Mouse (Mus musculus) liver, adult (tissue): ENCODE data around the gene Ccdc188.

Source experiments
- GATA4 ChIP-seq: IDR thresholded peaks from 2 replicates; pipeline ENCODE4 v1.6.1; 2014; ENCODE audit warnings: mild to moderate bottlenecking, low read length; ENCODE audit not compliant: insufficient replicate concordance

Gene Ccdc188

DNA sequence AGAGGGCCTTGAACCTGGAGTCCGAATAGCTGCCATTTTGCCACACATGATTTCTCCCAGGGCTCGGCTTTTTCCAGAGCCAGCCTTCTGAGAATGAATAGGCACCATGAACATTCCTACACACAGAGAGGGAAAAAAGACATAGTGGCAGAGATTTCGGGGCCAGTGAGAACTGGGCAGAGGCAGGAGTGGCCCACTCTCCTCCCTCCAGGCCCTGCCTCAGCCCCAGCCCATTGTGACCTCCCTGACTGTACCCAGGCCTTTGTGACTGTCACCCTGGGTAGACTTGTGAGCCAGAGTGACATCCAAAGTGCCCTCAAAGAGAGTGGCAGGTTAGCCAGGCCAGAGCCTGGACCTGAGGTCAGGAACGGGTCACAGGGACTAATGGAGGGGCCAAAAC lies at the start of gene Ccdc188:
TSS of gene Ccdc188 (plus strand) at position 301 of the 400 bp plus-strand sequence.
- TF ChIP-seq GATA4 = no peak

DNA sequence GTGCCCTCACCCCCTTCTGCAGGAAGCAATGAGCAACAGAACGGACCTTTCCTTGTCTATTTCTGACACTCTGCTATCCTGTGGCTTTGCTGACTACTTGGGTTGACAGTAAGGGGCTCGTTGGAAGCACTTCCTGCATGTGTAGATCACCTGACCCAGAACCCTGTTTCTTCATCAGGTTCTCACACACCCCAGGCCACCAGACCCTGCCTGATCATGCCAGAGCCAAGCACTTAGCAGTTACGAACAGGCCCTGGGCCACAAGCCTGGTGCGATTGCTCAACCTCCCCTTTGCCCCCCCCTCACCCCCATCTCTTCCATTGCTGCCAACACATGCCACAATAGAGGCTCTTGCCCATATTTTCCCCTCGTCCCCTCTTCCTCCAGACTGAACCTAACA lies 48.5 kb upstream of the Ccdc188 start:
- TF ChIP-seq GATA4 = no peak

DNA sequence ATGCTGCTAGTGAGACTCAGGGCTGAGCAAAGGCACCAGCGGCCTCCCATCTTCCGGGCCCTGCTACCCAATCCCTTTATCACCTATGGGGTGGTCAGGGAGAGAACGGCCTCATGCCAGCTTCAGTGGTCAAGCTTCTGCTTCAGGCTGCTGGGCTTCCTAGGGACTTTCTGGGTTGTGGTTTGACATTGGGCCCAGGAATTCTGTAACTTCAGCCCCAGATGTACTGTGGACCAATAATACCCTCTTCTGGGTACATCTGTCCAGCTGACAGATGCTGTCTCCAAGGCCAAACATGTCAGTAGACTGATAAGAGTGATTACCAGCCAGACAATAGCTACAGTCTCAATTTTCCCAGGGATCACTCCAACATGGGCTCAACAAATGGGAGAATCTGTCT lies 47.9 kb upstream of the Ccdc188 start:
- no peak for TF ChIP-seq GATA4

DNA sequence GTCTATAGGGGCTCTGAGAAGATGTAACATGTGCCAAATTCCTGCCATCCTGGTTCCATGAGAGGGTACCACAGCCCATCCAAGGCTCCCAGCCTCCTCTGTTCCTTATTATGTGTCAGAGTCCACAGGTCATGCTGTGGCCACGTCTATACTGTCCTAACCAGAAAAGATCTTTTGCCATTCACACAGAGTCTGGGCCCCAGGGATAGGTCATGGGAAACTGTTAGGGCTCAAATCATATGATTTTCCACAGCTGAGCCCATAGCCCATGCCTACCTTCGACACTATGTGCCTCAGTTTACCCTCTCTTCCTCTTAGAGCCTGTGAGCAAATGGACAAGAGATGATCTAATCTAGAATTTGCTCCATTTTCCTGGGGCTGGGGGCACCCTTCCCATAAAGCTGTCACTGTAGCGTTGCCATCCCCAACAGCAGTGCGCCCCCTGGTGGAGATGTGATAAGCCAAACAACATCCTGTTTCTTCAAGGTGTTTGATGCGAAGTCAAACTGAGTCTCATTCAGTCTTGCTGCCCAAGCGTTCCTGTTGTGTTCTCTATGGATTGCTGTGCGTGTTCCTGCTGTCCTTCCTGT lies 45.3 kb upstream of the Ccdc188 start:
- no peak for TF ChIP-seq GATA4

DNA sequence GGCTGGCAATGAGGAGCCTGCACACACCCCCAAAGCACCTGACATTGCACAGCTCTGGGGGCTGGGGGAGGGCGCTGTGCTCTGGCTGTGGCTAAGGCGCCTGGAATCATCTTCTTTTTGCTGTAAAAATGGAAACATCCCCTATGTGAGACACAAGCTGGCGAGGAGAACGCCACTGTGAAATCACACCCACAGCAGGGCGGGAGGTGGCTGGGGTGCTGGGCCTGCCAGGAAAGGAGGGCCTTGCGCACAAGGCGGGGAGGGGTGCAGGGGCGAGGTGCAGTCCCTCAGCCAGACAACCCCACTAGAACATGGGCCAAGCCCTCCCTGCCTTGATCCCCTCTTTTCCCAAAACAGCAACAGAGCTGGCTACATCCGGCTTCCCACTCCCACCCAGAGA lies 44.4 kb upstream of the Ccdc188 start:
- TF ChIP-seq GATA4 = no peak

DNA sequence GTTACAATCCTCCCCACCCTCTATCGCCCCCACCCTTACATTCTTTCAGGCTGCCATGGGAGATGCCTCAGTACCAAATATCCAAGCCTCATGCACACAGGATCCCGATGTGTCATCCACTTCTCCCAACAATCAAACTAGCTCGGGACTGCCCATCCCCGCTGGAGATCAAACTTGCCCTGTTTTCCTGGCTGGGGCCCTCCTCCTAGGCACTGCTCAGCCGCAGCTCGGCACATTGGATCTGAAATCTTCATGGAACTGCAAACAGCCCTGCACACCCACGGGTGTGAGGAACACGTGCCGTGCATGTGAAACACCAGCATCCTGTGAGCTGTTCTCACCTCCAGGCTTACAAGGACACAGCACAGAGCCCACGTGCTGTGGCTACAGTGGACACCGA lies 43.9 kb upstream of the Ccdc188 start:
- TF ChIP-seq GATA4 = no peak

DNA sequence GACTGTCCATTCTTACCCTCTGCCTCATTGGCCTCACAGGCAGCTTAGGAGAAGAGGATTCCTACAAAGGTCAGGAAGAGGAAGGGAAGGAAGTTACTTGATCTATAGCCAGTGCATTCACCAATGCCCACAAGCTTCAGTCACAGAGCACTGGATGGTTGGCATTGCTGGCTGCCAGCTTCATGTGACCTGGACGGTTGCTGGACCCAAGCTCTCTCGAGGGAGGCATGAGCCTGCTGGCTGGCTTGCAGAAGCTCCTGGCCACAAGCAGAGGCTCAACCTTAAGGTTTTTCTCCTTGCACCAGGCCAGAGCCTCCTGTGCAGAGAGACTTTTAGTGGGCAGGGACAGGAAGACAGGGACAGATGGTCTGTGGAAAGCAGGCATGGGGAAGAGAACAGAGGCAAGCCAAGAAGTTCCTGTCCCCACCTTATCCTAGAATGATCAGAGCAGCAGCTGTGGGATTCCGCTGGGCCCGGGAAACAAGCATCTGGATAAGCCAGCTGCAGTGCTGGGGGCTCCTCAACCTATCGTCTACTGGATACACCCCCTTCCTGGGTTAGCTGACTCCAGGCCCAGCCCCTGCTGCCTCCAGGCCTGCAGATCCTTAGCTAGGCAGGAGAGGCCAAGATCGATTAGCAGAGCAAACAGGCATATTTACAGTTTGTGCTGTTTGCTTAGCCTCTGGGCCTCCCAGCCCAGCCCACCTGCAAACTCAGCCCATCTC lies 41.7 kb upstream of the Ccdc188 start:
- TF ChIP-seq GATA4 = no peak

DNA sequence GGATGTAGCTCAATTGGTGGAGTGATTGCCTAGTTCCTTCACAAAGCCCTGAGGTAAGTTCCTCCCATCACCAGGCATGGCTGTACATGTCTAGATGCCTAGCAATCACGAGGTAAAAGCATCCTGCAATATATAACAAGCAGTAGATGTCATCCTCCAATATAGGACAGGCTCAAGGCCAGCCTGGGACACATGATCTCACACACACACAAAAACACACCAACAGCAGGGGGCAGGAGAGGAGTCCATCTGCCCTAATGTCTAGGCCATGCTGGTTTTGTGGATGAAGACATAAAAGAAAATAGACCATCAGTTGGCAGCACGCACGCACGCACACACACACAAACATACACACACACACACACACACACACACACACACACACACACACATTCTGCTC lies 40.9 kb upstream of the Ccdc188 start:
- TF ChIP-seq GATA4 = no peak

DNA sequence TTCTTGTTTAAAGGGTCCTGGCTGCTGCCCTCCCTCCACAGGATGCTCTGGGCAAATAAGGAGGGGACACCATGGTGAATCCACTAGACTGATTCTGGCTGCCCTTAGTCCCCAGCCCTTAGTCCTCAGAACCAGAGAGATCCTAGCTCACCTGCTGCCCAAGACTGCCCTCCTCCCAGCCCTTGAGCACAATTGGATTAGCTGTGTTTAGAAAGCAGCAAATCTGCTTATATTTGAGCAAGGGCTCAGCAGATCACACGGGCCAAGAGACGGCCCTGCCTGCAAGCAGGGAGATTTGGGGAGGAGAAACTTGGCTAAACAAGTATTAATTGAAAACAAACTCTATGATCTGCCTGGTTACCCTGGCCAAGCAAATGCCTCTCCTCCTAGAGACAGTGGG lies 38.1 kb upstream of the Ccdc188 start:
- no peak for TF ChIP-seq GATA4

DNA sequence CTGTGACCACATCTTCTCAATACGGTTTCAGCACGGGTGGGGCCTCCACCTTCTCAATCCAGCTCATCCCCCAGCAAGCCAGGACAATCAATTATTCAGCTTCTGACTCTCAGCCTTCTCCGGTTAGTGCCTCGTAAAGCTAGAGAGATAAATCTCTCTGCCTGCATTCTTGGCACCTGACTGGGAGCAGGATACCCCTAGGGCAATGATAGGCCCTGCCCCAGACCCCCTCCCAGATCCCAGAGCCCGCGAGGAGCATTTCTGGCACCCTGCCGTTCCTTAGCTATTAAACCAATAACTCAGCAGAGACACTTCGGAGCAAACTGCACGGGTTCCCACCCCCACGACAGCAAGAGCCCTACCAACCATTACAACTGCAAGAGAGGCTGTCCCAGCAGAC lies 36.3 kb upstream of the Ccdc188 start:
- TF ChIP-seq GATA4 = no peak

DNA sequence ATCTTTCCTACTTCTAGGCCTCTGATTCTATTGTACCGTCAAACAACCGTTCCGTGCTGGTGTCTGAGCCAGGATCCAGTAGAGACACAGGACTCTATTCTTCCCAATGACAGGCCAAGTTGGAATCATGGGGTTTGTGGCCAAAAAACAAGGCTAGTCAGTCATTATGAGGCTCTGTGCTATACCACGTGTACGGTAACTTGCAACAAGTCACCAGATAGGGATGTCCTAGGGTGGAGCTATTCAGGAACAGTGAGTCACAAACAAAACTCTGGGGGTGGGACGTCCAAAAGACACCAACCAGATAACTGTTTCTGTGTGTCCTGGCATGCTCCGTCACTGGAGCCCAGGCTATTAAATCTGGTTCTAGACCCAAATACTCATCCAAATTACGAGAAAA lies 34.9 kb upstream of the Ccdc188 start:
- TF ChIP-seq GATA4 = no peak

DNA sequence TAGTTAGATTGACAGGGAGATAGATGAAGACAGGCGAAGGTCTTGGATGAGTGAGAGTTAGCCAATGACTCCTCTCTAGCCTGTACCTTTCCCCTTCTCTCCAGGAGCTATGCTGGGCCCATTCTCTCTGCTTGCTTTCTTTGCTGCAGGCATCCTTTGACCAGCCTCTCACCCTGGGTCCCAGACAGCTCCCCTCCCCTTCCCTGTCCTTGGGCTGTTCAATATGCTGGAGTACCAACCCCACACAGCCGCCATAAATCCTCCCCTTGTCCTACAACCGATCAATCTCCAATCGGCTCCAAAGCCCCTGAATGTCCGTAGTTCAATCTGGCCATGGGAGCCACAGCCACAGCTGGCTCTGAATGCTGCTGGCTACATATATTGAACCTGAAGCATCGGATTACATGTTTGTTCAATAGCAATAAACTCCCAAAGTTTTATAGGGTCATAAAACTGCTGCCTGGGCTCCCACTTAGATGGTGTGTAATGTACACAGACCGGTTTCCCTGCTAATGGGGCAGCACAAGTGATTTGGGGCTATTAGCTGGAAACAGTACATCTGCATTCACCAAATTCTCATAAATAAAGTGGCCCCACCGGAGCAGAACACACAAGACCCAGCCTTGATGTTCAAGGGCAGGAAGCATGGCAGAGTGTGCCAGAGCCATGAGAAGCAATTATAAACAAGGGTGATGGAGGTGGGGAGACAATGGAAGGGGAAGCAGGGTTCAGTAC lies 31.8 kb upstream of the Ccdc188 start:
- TF ChIP-seq GATA4 = no peak

DNA sequence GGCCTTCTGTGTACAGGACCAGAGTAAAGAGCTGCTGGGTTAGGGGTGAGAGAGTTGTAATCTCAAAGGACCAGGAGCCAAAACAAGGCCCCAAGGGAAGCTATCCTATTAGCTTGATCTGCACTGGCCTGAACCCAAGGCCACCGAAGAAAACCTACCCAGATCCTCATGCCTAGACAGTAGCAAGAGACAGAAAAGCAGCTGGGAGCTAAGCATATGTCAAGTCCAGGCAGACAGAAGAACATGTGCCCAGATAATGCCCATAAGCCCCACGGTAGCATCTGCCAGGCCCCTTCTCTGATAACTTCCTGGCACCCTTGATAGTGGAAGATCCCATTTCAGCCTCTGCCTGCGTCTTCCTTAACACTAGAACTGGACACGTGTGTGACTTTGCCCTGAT lies 30.9 kb upstream of the Ccdc188 start:
- TF ChIP-seq GATA4 = no peak

DNA sequence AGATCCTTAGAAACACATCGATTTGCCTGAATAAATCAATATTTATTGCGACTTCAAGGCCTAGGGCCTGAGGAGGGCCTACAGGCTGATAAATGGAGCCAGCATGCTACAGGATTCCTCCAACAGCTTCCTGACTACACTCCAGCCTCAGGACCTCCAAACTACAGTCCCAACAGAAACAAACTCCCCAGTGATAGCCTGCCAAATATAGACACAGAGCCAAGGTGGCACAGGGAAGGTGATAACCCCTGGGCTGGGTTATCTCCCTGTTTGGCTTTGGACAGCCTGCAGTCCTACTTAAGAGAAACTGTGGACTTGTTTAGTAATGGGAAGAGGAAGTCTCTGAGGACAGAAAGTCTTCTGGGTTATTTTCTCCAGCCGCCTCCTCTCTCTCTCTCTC lies 30.5 kb upstream of the Ccdc188 start:
- no peak for TF ChIP-seq GATA4

DNA sequence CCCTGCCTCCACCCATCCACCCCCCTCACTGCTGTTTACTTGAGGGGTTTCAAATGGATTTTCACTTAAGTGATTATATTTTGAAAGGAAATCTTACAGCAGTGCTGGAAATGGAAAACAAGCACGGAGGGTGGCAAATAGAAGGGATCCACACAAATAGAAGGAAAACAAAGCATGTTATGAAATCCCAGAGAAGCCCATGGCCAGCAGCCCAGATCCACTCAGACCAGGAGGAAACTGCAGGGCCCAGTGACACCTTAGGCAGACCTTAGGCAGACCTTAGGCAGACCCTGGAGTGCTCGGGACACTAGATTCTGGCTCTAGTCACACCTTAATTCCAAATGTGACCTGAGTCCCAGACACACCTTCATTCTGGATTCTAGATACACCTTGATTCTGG lies 26.7 kb upstream of the Ccdc188 start:
- no peak for TF ChIP-seq GATA4
